Mouse (Mus musculus) small intestine, adult 2 months (tissue): ENCODE data around the gene Gas2. TPM values are rescaled to one million over a fixed set of nuclear protein-coding genes. Genes with fewer than 3 reads are reported as not detected.

ENCODE experiments used
- H3K27ac ChIP-seq: fragments of 200-500 bp; 2 replicates; pipeline ENCODE4 v1.5.1; 2012; ENCODE audit warnings: low read depth, low read length, control low read depth, inconsistent platforms; ENCODE audit not compliant: insufficient read depth
- H3K27me3 ChIP-seq: fragments of 200-500 bp; 2 replicates; pipeline ENCODE4 v1.6.1; 2012; ENCODE audit warnings: mild to moderate bottlenecking, moderate library complexity, low read length, inconsistent platforms; ENCODE audit not compliant: control insufficient read depth, insufficient read depth
- H3K36me3 ChIP-seq: fragments of 200-500 bp; 2 replicates; pipeline ENCODE4 v1.6.1; 2012; ENCODE audit warnings: mild to moderate bottlenecking, low read length, control low read depth, inconsistent platforms; ENCODE audit not compliant: control insufficient read depth, insufficient read depth
- H3K4me1 ChIP-seq: fragments of 200-500 bp; 2 replicates; pipeline ENCODE4 v1.6.1; 2012; ENCODE audit warnings: low read length, inconsistent platforms, mixed read lengths; ENCODE audit not compliant: control insufficient read depth, insufficient read depth, insufficient read length
- H3K4me3 ChIP-seq: fragments of 200-500 bp; 2 replicates; pipeline ENCODE4 v1.5.1; 2012; ENCODE audit warnings: low read depth, mild to moderate bottlenecking, control low read depth, inconsistent platforms, low read length, moderate library complexity
- CTCF ChIP-seq: fragments of 200-500 bp; IDR thresholded peaks from 2 replicates; pipeline ENCODE4 v1.5.1; 2012; ENCODE audit warnings: low read depth, mild to moderate bottlenecking, control low read depth, inconsistent platforms, low read length, moderate library complexity, mixed read lengths; ENCODE audit not compliant: insufficient replicate concordance, insufficient read length; ENCODE audit errors: extremely low read depth
- POLR2A ChIP-seq: fragments of 200-500 bp; IDR thresholded peaks from 2 replicates; pipeline ENCODE4 v1.6.1; 2012; ENCODE audit warnings: low read depth, mild to moderate bottlenecking, control low read depth, inconsistent platforms, low read length, moderate library complexity
- WGBS: fragments of 180-500 bp; shearing (Covaris S2); methylation state at CpG from one replicate; pipeline ENCODE4 v1.1.7; 2018; 5-methylcytosine and 5-hydroxymethylcytosine counted together
- polyA plus RNA-seq: library from polyadenylated mRNA; depleted of rRNA; stranded (reverse); fragments of >200 nt; gene quantifications from 2 replicates; pipeline ENCODE4 v1.2.3, GENCODE M21; 2012

The Gas2 gene
- polyA plus RNA-seq, 1 experiment: 1.1 TPM

- Histone ChIP-seq H3K27me3 (no peaks in the 10 kb centered on the region), H3K4me1 (no peaks in the 10 kb centered on the region), H3K4me3 (no peak overlapping the region), H3K36me3 (no peaks in the 10 kb centered on the region), H3K27ac (no peak overlapping the region)
- 49% methylated on average over 6 of the region's 6 CpGs for WGBS
- no peak for TF ChIP-seq POLR2A
- no peak for TF ChIP-seq CTCF
Observed at GRCm38 (mm10) chr7:51986909-51987308, 125.1 kb downstream of the Gas2 start.

- TF ChIP-seq CTCF: no peak
- TF ChIP-seq POLR2A: no peak
- Histone ChIP-seq H3K27ac (no peak overlapping the region), H3K27me3 (no peaks in the 10 kb centered on the region), H3K4me3 (no peak overlapping the region), H3K4me1 (no peaks in the 10 kb centered on the region), H3K36me3 (peaks cover 1% of the 10 kb centered on the region; the same call in 1 of the 2 replicates)
- 88% methylated on average over 3 of the region's 3 CpGs for WGBS
Observed at GRCm38 (mm10) chr7:51991020-51991419, 129.2 kb downstream of the Gas2 start.

GRCm38 (mm10) chr7:52005511-52006295 is 143.9 kb downstream of the Gas2 start, which contains the start of gene Svip:
Gene Svip (minus strand): TSS chr7:52006018.
- under 1% methylated on average over 43 of the region's 47 CpGs for WGBS
- peaks cover 16% of the 10 kb centered on the region; the same call in 1 of the 2 replicates for H3K4me1 ChIP-seq

GRCm38 (mm10) chr7:52006296-52006630 is 144.4 kb downstream of the Gas2 start:
- H3K27me3 ChIP-seq: no peaks in the 10 kb centered on the region
- 0 out of 2 replicates have a peak, but pooled peaks cover 3% of the 10 kb centered on the region for H3K36me3 ChIP-seq
- H3K4me3 ChIP-seq: peak overlapping the region; percentile 93
- H3K27ac ChIP-seq: peak overlapping the region; percentile 80
- H3K4me1 ChIP-seq: peaks cover 19% of the 10 kb centered on the region; the same call in 1 of the 2 replicates
- WGBS: 0% methylated on average over 9 of the region's 9 CpGs
- TF ChIP-seq POLR2A: no peak

More at GRCm38 (mm10) chr7:52005511-52006295, 143.9 kb downstream of the Gas2 start, which contains the start of gene Svip:
- Histone ChIP-seq H3K4me3 (peak within 1 kb of the TSS; percentile 93), H3K36me3 (peaks cover 5% of the 10 kb centered on the region; the same call in 1 of the 2 replicates), H3K27me3 (no peaks in the 10 kb centered on the region), H3K27ac (peak within 1 kb of the TSS; percentile 87)
- TF ChIP-seq CTCF (no peak), POLR2A (peak; percentile 32; the same call in 1 of the 2 replicates)

GRCm38 (mm10) chr7:52007138-52007537 is 145.3 kb downstream of the Gas2 start:
- Histone ChIP-seq H3K36me3 (no peaks in the 10 kb centered on the region), H3K27me3 (no peaks in the 10 kb centered on the region), H3K4me3 (no peak overlapping the region), H3K27ac (0 out of 2 replicates have a peak overlapping the region, but pooled peaks have one; percentile 3), H3K4me1 (peaks cover 19% of the 10 kb centered on the region; the same call in 1 of the 2 replicates)
- 38% methylated on average over 2 of the region's 2 CpGs for WGBS
- TF ChIP-seq POLR2A (no peak), CTCF (no peak)

GRCm38 (mm10) chr7:52013457-52013856 is 151.6 kb downstream of the Gas2 start:
- TF ChIP-seq POLR2A (no peak), CTCF (no peak)
- H3K4me1 ChIP-seq: peaks cover 13% of the 10 kb centered on the region; the same call in 1 of the 2 replicates
- no peak overlapping the region for H3K4me3 ChIP-seq
- H3K27me3 ChIP-seq: no peaks in the 10 kb centered on the region
- 76% methylated on average over 7 of the region's 7 CpGs for WGBS
- H3K27ac ChIP-seq: no peak overlapping the region
- no peaks in the 10 kb centered on the region for H3K36me3 ChIP-seq

- Histone ChIP-seq H3K36me3 (no peaks in the 10 kb centered on the region), H3K4me1 (peaks cover 4% of the 10 kb centered on the region; the same call in 1 of the 2 replicates), H3K27me3 (no peaks in the 10 kb centered on the region), H3K27ac (no peak overlapping the region), H3K4me3 (no peak overlapping the region)
- 82% methylated on average over 1 of the region's 1 CpGs for WGBS
- TF ChIP-seq CTCF (no peak), POLR2A (no peak)
Observed at GRCm38 (mm10) chr7:52015180-52015579, 153.4 kb downstream of the Gas2 start.
